In the genomic region with DNA sequence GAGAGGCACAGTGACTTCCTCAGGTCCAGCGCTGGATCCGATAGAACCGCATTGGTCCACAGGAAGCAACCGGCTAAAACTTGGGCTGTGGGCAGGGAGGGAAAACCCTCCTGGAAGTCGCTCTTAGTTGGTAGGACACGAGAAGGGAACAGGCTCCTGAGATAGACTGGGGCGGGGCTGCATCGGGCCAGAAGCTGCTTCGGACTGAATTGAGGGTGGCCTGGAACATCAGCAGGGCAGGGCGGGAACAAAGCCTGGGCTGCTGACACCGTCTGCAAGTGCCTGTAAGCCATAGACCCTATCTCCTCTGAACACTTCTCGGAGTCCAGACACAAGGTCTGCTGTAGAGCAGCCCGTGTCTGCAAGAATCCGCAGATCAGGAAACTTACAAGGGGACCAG, we compare ENCODE assay signal across 23 mouse cellular contexts. TPM values are rescaled to one million over a fixed set of nuclear protein-coding genes. Genes with fewer than 3 reads are reported as not detected.
A peak's percentile ranks its signal among the peaks of the same experiment; 100 is the strongest.
DNase-seq lines count a peak whose midpoint lies in the region; ATAC-seq and TF ChIP-seq lines count a peak whose summit lies in the region.
"Had no signal": no experiment of that assay in that cellular context is flagged by ENCODE, and none has a peak within 500 bp of the region (broad histone marks: within the 10 kb centered on the region; RNA-seq: fewer than 3 reads in every experiment).

No protein-coding gene starts in this region.

- no peak for TF ChIP-seq POLR2A in heart, adult 2 months (IDR thresholded peaks at IDR 0.05; ENCODE audit: insufficient read depth, low read depth, low read length)
- TF ChIP-seq POLR2A in ES-Bruce4 (IDR thresholded peaks at IDR 0.05; ENCODE audit: insufficient read depth, low read length): no peak

- no peak for DNase-seq in heart, adult 2 months
- DNase-seq in layer of hippocampus, postnatal 14 days (ENCODE audit: low spot score in 2 of 2): no peak
- DNase-seq in lung, adult 18-20 months: no peak
- DNase-seq: adrenal gland, postnatal 14 days; B cell, adult 2 months; cerebellum, postnatal 25 days; lung, postnatal 4 days; retina, postnatal 1 day; thymus, postnatal 4 days had no signal

- no peaks in the 10 kb centered on the region for H3K36me3 ChIP-seq in heart, embryonic 12.5 days
- no peaks in the 10 kb centered on the region for H3K36me3 ChIP-seq in heart, adult 2 months (ENCODE audit: control insufficient read depth, insufficient read depth, low read length)
- H3K36me3 ChIP-seq in ES-Bruce4 (ENCODE audit: control insufficient read depth, insufficient read depth, low read length, poor library complexity, severe bottlenecking): no peaks in the 10 kb centered on the region
- H3K36me3 ChIP-seq in erythroblast, embryonic 14.5 days (ENCODE audit: control insufficient read depth): peaks cover 54% of the 10 kb centered on the region
- H3K36me3 ChIP-seq in liver, embryonic 16.5 days (ENCODE audit: control insufficient read depth, insufficient read depth): no peaks in the 10 kb centered on the region
- no peaks in the 10 kb centered on the region for H3K36me3 ChIP-seq in kidney, embryonic 16.5 days (ENCODE audit: insufficient read depth, low read length)
- H3K36me3 ChIP-seq: intestine, embryonic 15.5 days; kidney, embryonic 15.5 days; limb, embryonic 13.5 days; midbrain, embryonic 13.5 days had no signal

- peaks cover 27% of the 10 kb centered on the region for H3K4me1 ChIP-seq in heart, embryonic 12.5 days (replicated peaks)
- H3K4me1 ChIP-seq in heart, adult 2 months (ENCODE audit: control insufficient read depth, insufficient read depth, low read length): peaks cover 6% of the 10 kb centered on the region
- H3K4me1 ChIP-seq in ES-Bruce4 (ENCODE audit: control insufficient read depth, insufficient read depth, low read length): peaks cover 9% of the 10 kb centered on the region
- peaks cover 97% of the 10 kb centered on the region for H3K4me1 ChIP-seq in erythroblast, embryonic 14.5 days (ENCODE audit: control insufficient read depth)
- H3K4me1 ChIP-seq in liver, embryonic 16.5 days (ENCODE audit: control insufficient read depth, low read depth, low read length): peaks cover 80% of the 10 kb centered on the region
- peaks cover 25% of the 10 kb centered on the region for H3K4me1 ChIP-seq in kidney, embryonic 16.5 days (ENCODE audit: insufficient read depth, low read length)

- peaks cover 23% of the 10 kb centered on the region for H3K27me3 ChIP-seq in heart, embryonic 12.5 days (replicated peaks)
- no peaks in the 10 kb centered on the region for H3K27me3 ChIP-seq in heart, adult 2 months (ENCODE audit: control insufficient read depth, insufficient read depth, low read length)
- H3K27me3 ChIP-seq in ES-Bruce4 (ENCODE audit: control insufficient read depth, insufficient read depth, low read length, poor library complexity, severe bottlenecking): no peaks in the 10 kb centered on the region
- H3K27me3 ChIP-seq in erythroblast, embryonic 14.5 days (ENCODE audit: control insufficient read depth): peaks cover 10% of the 10 kb centered on the region
- H3K27me3 ChIP-seq in liver, embryonic 16.5 days (ENCODE audit: control insufficient read depth, insufficient read depth, low read depth, low read length): no peaks in the 10 kb centered on the region
- 0 out of 2 replicates have a peak, but pooled peaks cover 4% of the 10 kb centered on the region for H3K27me3 ChIP-seq in kidney, embryonic 16.5 days (ENCODE audit: insufficient read depth, low read length)
- H3K27me3 ChIP-seq: forebrain, embryonic 13.5 days had no signal

- H3K9me3 ChIP-seq in heart, embryonic 12.5 days (replicated peaks): no peaks in the 10 kb centered on the region
- H3K9me3 ChIP-seq in ES-Bruce4 (replicated peaks; ENCODE audit: control insufficient read depth, insufficient read depth, low read length, poor library complexity, severe bottlenecking): no peaks in the 10 kb centered on the region
- H3K9me3 ChIP-seq in erythroblast, embryonic 14.5 days (ENCODE audit: control insufficient read depth, low read length): peaks cover 6% of the 10 kb centered on the region; the same call in 1 of the 2 replicates
- H3K9me3 ChIP-seq in liver, embryonic 16.5 days (replicated peaks; ENCODE audit: control insufficient read depth, low read length): no peaks in the 10 kb centered on the region
- H3K9me3 ChIP-seq in kidney, embryonic 16.5 days (ENCODE audit: low read length): no peaks in the 10 kb centered on the region
- H3K9me3 ChIP-seq: forebrain, embryonic 13.5 days; intestine, embryonic 15.5 days; kidney, embryonic 15.5 days; limb, embryonic 13.5 days; midbrain, embryonic 13.5 days had no signal

- no peak for TF ChIP-seq CTCF in heart, adult 2 months (IDR thresholded peaks at IDR 0.05)
- TF ChIP-seq CTCF in ES-Bruce4 (IDR thresholded peaks at IDR 0.05; ENCODE audit: low read depth, low read length): no peak

- intact Hi-C loops in heart, adult 2 months (cut with DNase I): no loop called here

- H3K79me2 ChIP-seq in heart, adult 2 months (replicated peaks; ENCODE audit: control insufficient read depth, insufficient read depth, low read length): no peaks in the 10 kb centered on the region

- H3K4me3 ChIP-seq in heart, embryonic 12.5 days: peak overlapping the region; percentile 4; the same call in 1 of the 2 replicates
- H3K4me3 ChIP-seq in heart, adult 2 months: no peak overlapping the region
- 0 out of 2 replicates have a peak overlapping the region, but pooled peaks have one; percentile 11 for H3K4me3 ChIP-seq in ES-Bruce4 (ENCODE audit: low read depth, low read length)
- peak overlapping the region; percentile 67 for H3K4me3 ChIP-seq in erythroblast, embryonic 14.5 days (replicated peaks)
- peak overlapping the region; percentile 49 for H3K4me3 ChIP-seq in liver, embryonic 16.5 days (ENCODE audit: low read depth, low read length)
- H3K4me3 ChIP-seq in kidney, embryonic 16.5 days (ENCODE audit: low read length): no peak overlapping the region
- H3K4me3 ChIP-seq: forebrain, embryonic 13.5 days; intestine, embryonic 15.5 days; kidney, embryonic 15.5 days; layer of hippocampus, adult 2 months; limb, embryonic 13.5 days; midbrain, embryonic 13.5 days; myocyte had no signal

- H3K27ac ChIP-seq in heart, embryonic 12.5 days (ENCODE audit: poor library complexity, severe bottlenecking): peak overlapping the region; percentile 64
- H3K27ac ChIP-seq in heart, adult 2 months: no peak overlapping the region
- H3K27ac ChIP-seq in ES-Bruce4 (ENCODE audit: insufficient read depth, low read length): peak overlapping the region; percentile 19; the same call in 1 of the 2 replicates
- H3K27ac ChIP-seq in liver, embryonic 16.5 days (ENCODE audit: low read length): peak overlapping the region; percentile 97
- no peak overlapping the region for H3K27ac ChIP-seq in kidney, embryonic 16.5 days (ENCODE audit: low read length)
- H3K27ac ChIP-seq: forebrain, embryonic 13.5 days; intestine, embryonic 15.5 days; kidney, embryonic 15.5 days; layer of hippocampus, adult 2 months; limb, embryonic 13.5 days; midbrain, embryonic 13.5 days had no signal

- peak overlapping the region; percentile 36 for H3K4me2 ChIP-seq in heart, embryonic 12.5 days
- H3K4me2 ChIP-seq in liver, embryonic 16.5 days (ENCODE audit: low read depth, low read length): peak overlapping the region; percentile 62
- no peak overlapping the region for H3K4me2 ChIP-seq in kidney, embryonic 16.5 days (replicated peaks; ENCODE audit: low read depth, low read length)
- H3K4me2 ChIP-seq: forebrain, embryonic 13.5 days; intestine, embryonic 15.5 days; kidney, embryonic 15.5 days; limb, embryonic 13.5 days; midbrain, embryonic 13.5 days had no signal

- H3K9ac ChIP-seq in heart, embryonic 12.5 days: peak overlapping the region; percentile 38
- no peak overlapping the region for H3K9ac ChIP-seq in heart, adult 2 months (ENCODE audit: low read depth, low read length)
- 0 out of 2 replicates have a peak overlapping the region, but pooled peaks have one; percentile 0 for H3K9ac ChIP-seq in ES-Bruce4 (ENCODE audit: low read depth, poor library complexity, severe bottlenecking)
- H3K9ac ChIP-seq in liver, embryonic 16.5 days (ENCODE audit: low read depth, low read length): peak overlapping the region; percentile 76
- no peak overlapping the region for H3K9ac ChIP-seq in kidney, embryonic 16.5 days (replicated peaks; ENCODE audit: low read length)
- H3K9ac ChIP-seq: forebrain, embryonic 13.5 days; intestine, embryonic 15.5 days; kidney, embryonic 15.5 days; limb, embryonic 13.5 days; midbrain, embryonic 13.5 days had no signal

- 27% methylated on average over 14 of the region's 14 CpGs for WGBS in heart, embryonic 12.5 days
- WGBS in heart, adult 2 months: 47% methylated on average over 14 of the region's 14 CpGs
- 26% methylated on average over 14 of the region's 14 CpGs for WGBS in liver, embryonic 16.5 days (ENCODE audit: insufficient replicate concordance)
- WGBS in kidney, embryonic 16.5 days: 44% methylated on average over 14 of the region's 14 CpGs

- ATAC-seq in heart, embryonic 12.5 days (ENCODE audit: insufficient number of reproducible peaks, low FRiP score): peak; percentile 65
- ATAC-seq in liver, embryonic 16.5 days (ENCODE audit: low read depth): peak; percentile 20
- no peak for ATAC-seq in kidney, embryonic 16.5 days (ENCODE audit: low FRiP score, low TSS enrichment)
- ATAC-seq: forebrain, embryonic 13.5 days; intestine, embryonic 15.5 days; midbrain, embryonic 13.5 days had no signal

- no peak for TF ChIP-seq EP300 in heart, adult 2 months (IDR thresholded peaks at IDR 0.05; ENCODE audit: insufficient read depth, low read depth, low read length)
- no peak for TF ChIP-seq EP300 in ES-Bruce4 (IDR thresholded peaks at IDR 0.05; ENCODE audit: insufficient read depth, low read depth, low read length)

RNA-seq across cellular contexts. Expression of a gene that starts 6.9 kb away (rescaled TPM):
- polyA plus RNA-seq in heart, embryonic 12.5 days (2016; fragmentation: Nextera tagmentation; extraction: Ambion mirVana): 114 and 116 TPM in 2 replicates
- total RNA-seq in heart, adult 2 months (2021): 10 to 100 TPM in 1 of 2 experiments, under 1 TPM in 1; 0.42 to 10.3 TPM
- 0.91 and 4.4 TPM in 2 replicates for polyA plus RNA-seq in heart, adult 2 months (2012; rRNA removed)
- 0.48 and 0.53 TPM in 2 replicates for polyA plus RNA-seq in ES-Bruce4 (2011; ENCODE audit: insufficient read depth, insufficient read length, low read depth, missing spikeins)
- 575 and 672 TPM in 2 replicates for polyA plus RNA-seq in erythroblast, embryonic 14.5 days (2012)
- polyA plus RNA-seq in liver, embryonic 16.5 days (2015; fragmentation: Nextera tagmentation; extraction: Ambion mirVana): 1,073 and 1,144 TPM in 2 replicates
- polyA plus RNA-seq in kidney, embryonic 16.5 days (2015; fragmentation: Nextera tagmentation; extraction: Ambion mirVana): 9.0 and 9.6 TPM in 2 replicates
- total RNA-seq in layer of hippocampus, postnatal 14 days (2021): under 1 TPM; 0.50 to 0.60 TPM
- polyA plus RNA-seq: myocyte; testis, adult 2 months had no signal

RNA-seq across cellular contexts. Expression of a gene that starts 20.3 kb away (rescaled TPM):
- polyA plus RNA-seq in heart, embryonic 12.5 days (2016; fragmentation: Nextera tagmentation; extraction: Ambion mirVana): 1.7 and 1.8 TPM in 2 replicates
- under 1 TPM in 1 of 2 experiments, not detected in 1; 0.66 TPM for total RNA-seq in heart, adult 2 months (2021)
- polyA plus RNA-seq in heart, adult 2 months (2012; rRNA removed): 0.23 and 0.32 TPM in 2 replicates
- polyA plus RNA-seq in ES-Bruce4 (2011; ENCODE audit: insufficient read depth, insufficient read length, low read depth, missing spikeins): 7.0 and 9.5 TPM in 2 replicates
- 1.8 and 2.1 TPM in 2 replicates for polyA plus RNA-seq in erythroblast, embryonic 14.5 days (2012)
- 2.1 and 2.2 TPM in 2 replicates for polyA plus RNA-seq in liver, embryonic 16.5 days (2015; fragmentation: Nextera tagmentation; extraction: Ambion mirVana)
- polyA plus RNA-seq in kidney, embryonic 16.5 days (2015; fragmentation: Nextera tagmentation; extraction: Ambion mirVana): 3.3 and 3.9 TPM in 2 replicates
- 100 to 1,000 TPM; 413 to 422 TPM for total RNA-seq in layer of hippocampus, postnatal 14 days (2021)
- total RNA-seq: granulocyte monocyte progenitor cell, adult 5-6 weeks had no signal

RNA-seq across cellular contexts. Expression of a gene that starts 34.8 kb away (rescaled TPM):
- polyA plus RNA-seq in heart, embryonic 12.5 days (2016; fragmentation: Nextera tagmentation; extraction: Ambion mirVana): 253 and 260 TPM in 2 replicates
- 100 to 1,000 TPM; 196 to 213 TPM for total RNA-seq in heart, adult 2 months (2021)
- polyA plus RNA-seq in heart, adult 2 months (2012; rRNA removed): 307 and 331 TPM in 2 replicates
- 284 and 342 TPM in 2 replicates for polyA plus RNA-seq in ES-Bruce4 (2011; ENCODE audit: insufficient read depth, insufficient read length, low read depth, missing spikeins)
- 579 and 725 TPM in 2 replicates for polyA plus RNA-seq in erythroblast, embryonic 14.5 days (2012)
- 454 and 500 TPM in 2 replicates for polyA plus RNA-seq in liver, embryonic 16.5 days (2015; fragmentation: Nextera tagmentation; extraction: Ambion mirVana)
- polyA plus RNA-seq in kidney, embryonic 16.5 days (2015; fragmentation: Nextera tagmentation; extraction: Ambion mirVana): 337 and 360 TPM in 2 replicates
- 10 to 100 TPM; 75.6 to 81.8 TPM for total RNA-seq in layer of hippocampus, postnatal 14 days (2021)

RNA-seq across cellular contexts. Expression of a gene that starts 53.4 kb away (rescaled TPM):
- polyA plus RNA-seq in heart, embryonic 12.5 days (2016; fragmentation: Nextera tagmentation; extraction: Ambion mirVana): 65.4 and 68.6 TPM in 2 replicates
- 10 to 100 TPM; 52.5 to 59.4 TPM for total RNA-seq in heart, adult 2 months (2021)
- 14.9 and 22.1 TPM in 2 replicates for polyA plus RNA-seq in heart, adult 2 months (2012; rRNA removed)
- polyA plus RNA-seq in ES-Bruce4 (2011; ENCODE audit: insufficient read depth, insufficient read length, low read depth, missing spikeins): 81.7 and 82.0 TPM in 2 replicates
- 10.3 and 12.3 TPM in 2 replicates for polyA plus RNA-seq in erythroblast, embryonic 14.5 days (2012)
- polyA plus RNA-seq in liver, embryonic 16.5 days (2015; fragmentation: Nextera tagmentation; extraction: Ambion mirVana): 44.5 and 46.4 TPM in 2 replicates
- 94.7 and 97.3 TPM in 2 replicates for polyA plus RNA-seq in kidney, embryonic 16.5 days (2015; fragmentation: Nextera tagmentation; extraction: Ambion mirVana)
- 100 to 1,000 TPM; 120 to 121 TPM for total RNA-seq in layer of hippocampus, postnatal 14 days (2021)

RNA-seq across cellular contexts. Expression of a gene that starts 57.2 kb away (rescaled TPM):
- polyA plus RNA-seq in heart, embryonic 12.5 days (2016; fragmentation: Nextera tagmentation; extraction: Ambion mirVana): 189 and 191 TPM in 2 replicates
- 10 to 100 TPM; 83.4 to 86.9 TPM for total RNA-seq in heart, adult 2 months (2021)
- 118 and 119 TPM in 2 replicates for polyA plus RNA-seq in heart, adult 2 months (2012; rRNA removed)
- 68.4 and 88.3 TPM in 2 replicates for polyA plus RNA-seq in ES-Bruce4 (2011; ENCODE audit: insufficient read depth, insufficient read length, low read depth, missing spikeins)
- 1.8 and 2.6 TPM in 2 replicates for polyA plus RNA-seq in erythroblast, embryonic 14.5 days (2012)
- polyA plus RNA-seq in liver, embryonic 16.5 days (2015; fragmentation: Nextera tagmentation; extraction: Ambion mirVana): 103 and 118 TPM in 2 replicates
- 208 and 213 TPM in 2 replicates for polyA plus RNA-seq in kidney, embryonic 16.5 days (2015; fragmentation: Nextera tagmentation; extraction: Ambion mirVana)
- total RNA-seq in layer of hippocampus, postnatal 14 days (2021): 10 to 100 TPM; 82.3 to 87.4 TPM

Comparison
In these comparisons a context has a peak if more than half of its experiments do, and no peak if none do; other contexts are left out.
1. H3K27ac ChIP-seq: peak in heart, embryonic 12.5 days (single experiment), ES-Bruce4 (single experiment) and liver, embryonic 16.5 days (single experiment); none in heart, adult 2 months (single experiment) and kidney, embryonic 16.5 days (single experiment).
2. H3K4me3 ChIP-seq: peak in heart, embryonic 12.5 days (single experiment), ES-Bruce4 (single experiment), erythroblast, embryonic 14.5 days (single experiment) and liver, embryonic 16.5 days (single experiment); none in heart, adult 2 months (single experiment) and kidney, embryonic 16.5 days (single experiment).
3. H3K9ac ChIP-seq: peak in heart, embryonic 12.5 days (single experiment), ES-Bruce4 (single experiment) and liver, embryonic 16.5 days (single experiment); none in heart, adult 2 months (single experiment) and kidney, embryonic 16.5 days (single experiment).
4. RNA of a gene that starts 6.9 kb away (polyA plus RNA-seq): 1,073 to 1,144 TPM in liver, embryonic 16.5 days, 575 to 672 TPM in erythroblast, embryonic 14.5 days and 114 to 116 TPM in heart, embryonic 12.5 days; 9.0 to 9.6 TPM in kidney, embryonic 16.5 days, 0.91 to 4.4 TPM in heart, adult 2 months and 0.48 to 0.53 TPM in ES-Bruce4; every median in the first group is over 10 times any median in the second.